Mouse (Mus musculus) midbrain, postnatal 0 days (tissue): ENCODE results near the gene Zdhhc16. TPM values are rescaled to one million over a fixed set of nuclear protein-coding genes. Genes with fewer than 3 reads are reported as not detected.

Experiments
- ATAC-seq: fragments of 200-750 bp; cut with Nextera tagmentation; 2 replicates; pipeline ENCODE4 v1.8.0; 2017; ENCODE audit warnings: moderate number of reproducible peaks, mild to moderate bottlenecking, moderate TSS enrichment, moderate library complexity; ENCODE audit not compliant: low FRiP score
- DNase-seq: peaks from one replicate; pipeline ENCODE4 v3.0.0-alpha.2; 2015; ENCODE audit warnings: low spot score
- H3K27ac ChIP-seq: fragments of 300-500 bp; sonication (generic); 2 replicates; pipeline ENCODE4 v1.5.1; 2014; ENCODE audit warnings: low read depth, mild to moderate bottlenecking, low read length, mixed read lengths
- H3K27me3 ChIP-seq: fragments of 300-500 bp; sonication (generic); 2 replicates; pipeline ENCODE4 v1.6.1; 2014; ENCODE audit warnings: low read length, control low read depth, mixed read lengths; ENCODE audit not compliant: insufficient read depth
- H3K36me3 ChIP-seq: fragments of 300-500 bp; sonication (generic); 2 replicates; pipeline ENCODE4 v1.6.1; 2014; ENCODE audit warnings: low read length, control low read depth, mixed read lengths; ENCODE audit not compliant: insufficient read depth
- H3K4me1 ChIP-seq: fragments of 300-500 bp; sonication (generic); 2 replicates; pipeline ENCODE4 v1.6.1; 2014; ENCODE audit warnings: mild to moderate bottlenecking, control low read depth, antibody characterized with exemption, low read length, mixed read lengths; ENCODE audit not compliant: insufficient read depth
- H3K4me2 ChIP-seq: fragments of 300-500 bp; sonication (generic); 2 replicates; pipeline ENCODE4 v1.6.1; 2014; ENCODE audit warnings: low read depth, mild to moderate bottlenecking, low read length, mixed read lengths; ENCODE audit not compliant: poor library complexity, severe bottlenecking
- H3K4me3 ChIP-seq: fragments of 300-500 bp; sonication (generic); 2 replicates; pipeline ENCODE4 v1.5.1; 2014; ENCODE audit warnings: low read depth, mild to moderate bottlenecking, low read length, moderate library complexity
- H3K9ac ChIP-seq: fragments of 300-500 bp; sonication (generic); replicated peaks from 2 replicates; pipeline ENCODE4 v1.6.1; 2014; ENCODE audit warnings: mild to moderate bottlenecking, low read length, moderate library complexity, mixed read lengths; ENCODE audit not compliant: poor library complexity, severe bottlenecking
- H3K9me3 ChIP-seq: fragments of 300-500 bp; sonication (generic); 2 replicates; pipeline ENCODE4 v1.6.1; 2016; ENCODE audit warnings: low read length, control low read depth
- CTCF ChIP-seq: IDR thresholded peaks from 2 replicates; pipeline ENCODE4 v1.5.1; 2016; ENCODE audit warnings: antibody characterized with exemption, mild to moderate bottlenecking
- WGBS: fragments of 180-500 bp; shearing (Covaris S2); extraction: QIAGEN DNeasy Blood & Tissue Kit; methylation state at CpG from one replicate; pipeline ENCODE4 v1.1.7; 2014; 5-methylcytosine and 5-hydroxymethylcytosine counted together
- polyA plus RNA-seq: library from polyadenylated mRNA; unstranded; fragments of >200 nt; fragmentation: Nextera tagmentation; extraction: Ambion mirVana; gene quantifications from 2 replicates; pipeline ENCODE4 v1.2.1, GENCODE M21; 2015
- total RNA-seq: library from RNA; depleted of rRNA; stranded (reverse); fragments of >200 nt; gene quantifications from 2 replicates; pipeline ENCODE4 v1.2.3, GENCODE M21; 2014; rRNA removed

The Zdhhc16 gene
- 49.2 and 61.9 TPM in 2 replicates for total RNA-seq
- polyA plus RNA-seq = 86.7 and 91.0 TPM in 2 replicates

DNA sequence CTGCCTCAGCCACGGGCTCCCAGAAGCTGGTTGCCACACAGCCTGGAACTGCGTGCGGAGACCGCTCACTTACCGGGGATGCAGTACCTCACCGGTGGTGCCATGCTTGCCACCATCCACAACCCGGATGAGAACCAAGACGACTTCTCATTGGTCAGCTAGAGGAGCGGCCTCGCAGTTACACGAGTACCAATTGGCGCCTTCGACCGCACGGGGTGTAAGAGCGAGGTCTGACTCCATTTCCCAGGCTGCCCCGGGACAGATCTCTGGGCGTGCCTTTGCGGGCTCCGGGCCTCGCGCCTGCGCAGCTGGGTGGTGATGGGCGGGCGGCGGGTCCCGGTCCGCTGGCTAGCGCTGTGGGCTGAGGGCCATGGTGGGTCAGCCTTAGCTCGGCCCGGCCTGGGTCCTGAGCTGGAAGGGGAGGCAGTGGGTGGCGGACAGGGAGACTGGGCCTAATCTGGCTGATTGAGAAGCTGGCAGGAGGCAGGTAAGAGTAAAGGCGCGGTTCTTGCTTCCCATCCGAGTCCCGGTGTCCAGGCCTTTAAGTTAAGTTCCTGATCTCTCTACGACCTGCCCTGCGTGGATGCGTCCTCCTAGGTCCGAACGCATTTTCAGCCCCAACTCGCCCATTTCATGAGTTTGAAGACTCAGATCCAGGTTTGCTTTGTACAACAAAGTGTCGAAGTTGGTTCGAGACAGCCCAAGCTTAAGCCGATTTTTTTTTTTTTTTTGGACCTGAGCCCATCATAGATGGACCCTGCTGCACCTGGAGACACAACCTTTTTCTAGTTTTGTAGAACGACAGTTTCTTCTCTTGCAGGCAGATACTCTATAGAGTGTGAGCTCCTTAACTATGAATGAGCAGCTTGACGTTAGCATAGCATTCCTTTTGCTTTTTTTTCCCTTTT lies at the start of gene Zdhhc16, which contains the start of gene Exosc1:
Zdhhc16 (plus strand) TSS at position 302 of the 908 bp plus-strand sequence.
Exosc1 (minus strand) TSS at position 245 of the 908 bp plus-strand sequence.
- Histone ChIP-seq H3K4me2 (peak within 1 kb of the TSS; percentile 86), H3K9me3 (no peaks in the 10 kb centered on the region), H3K9ac (peak within 1 kb of the TSS; percentile 72), H3K4me1 (peaks cover 7% of the 10 kb centered on the region; the same call in 1 of the 2 replicates), H3K27me3 (no peaks in the 10 kb centered on the region), H3K4me3 (peak within 1 kb of the TSS; percentile 85), H3K27ac (peak within 1 kb of the TSS; percentile 67), H3K36me3 (peaks cover 19% of the 10 kb centered on the region)
- DNase-seq (peak; percentile 99), ATAC-seq (peak; percentile 100)
- WGBS = under 1% methylated on average over 47 of the region's 47 CpGs
- TF ChIP-seq CTCF = no peak

DNA sequence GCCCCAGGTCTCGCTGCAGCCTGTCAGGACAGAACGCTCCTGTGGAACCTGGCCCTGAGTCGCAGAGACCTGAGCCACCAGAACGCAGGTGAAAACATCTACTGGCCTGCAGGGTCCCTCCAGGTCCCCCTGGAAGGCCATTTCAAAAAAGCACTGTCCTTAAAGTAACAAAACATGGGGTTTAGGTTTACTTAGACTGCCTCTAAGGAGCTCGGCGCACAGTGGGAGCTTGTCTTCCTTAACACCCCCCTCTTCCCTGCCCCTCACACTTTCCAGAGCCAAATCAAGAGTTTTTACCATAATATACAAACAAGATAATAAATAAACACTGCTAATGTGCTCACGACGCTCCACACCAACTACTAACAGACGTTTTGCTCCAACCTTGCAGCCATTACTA lies 49.4 kb upstream of the Zdhhc16 start:
- DNase-seq (no peak), ATAC-seq (no peak)
- no peak overlapping the region for H3K4me3 ChIP-seq
- H3K27me3 ChIP-seq = no peaks in the 10 kb centered on the region
- no peaks in the 10 kb centered on the region for H3K4me1 ChIP-seq
- H3K27ac ChIP-seq = no peak overlapping the region
- no peaks in the 10 kb centered on the region for H3K9me3 ChIP-seq
- WGBS = 95% methylated on average over 9 of the region's 9 CpGs
- H3K36me3 ChIP-seq = peaks cover 78% of the 10 kb centered on the region
- no peak overlapping the region for H3K9ac ChIP-seq
- no peak overlapping the region for H3K4me2 ChIP-seq
- TF ChIP-seq CTCF = no peak

GRCm38 (mm10) chr19:41888191-41888590 lies 45.1 kb upstream of the Zdhhc16 start:
- Histone ChIP-seq H3K4me3 (no peak overlapping the region), H3K9ac (no peak overlapping the region), H3K27me3 (no peaks in the 10 kb centered on the region), H3K36me3 (peaks cover 78% of the 10 kb centered on the region), H3K4me1 (no peaks in the 10 kb centered on the region), H3K9me3 (no peaks in the 10 kb centered on the region), H3K27ac (no peak overlapping the region), H3K4me2 (no peak overlapping the region)
- ATAC-seq = no peak
- TF ChIP-seq CTCF = no peak
- DNase-seq = no peak

DNA sequence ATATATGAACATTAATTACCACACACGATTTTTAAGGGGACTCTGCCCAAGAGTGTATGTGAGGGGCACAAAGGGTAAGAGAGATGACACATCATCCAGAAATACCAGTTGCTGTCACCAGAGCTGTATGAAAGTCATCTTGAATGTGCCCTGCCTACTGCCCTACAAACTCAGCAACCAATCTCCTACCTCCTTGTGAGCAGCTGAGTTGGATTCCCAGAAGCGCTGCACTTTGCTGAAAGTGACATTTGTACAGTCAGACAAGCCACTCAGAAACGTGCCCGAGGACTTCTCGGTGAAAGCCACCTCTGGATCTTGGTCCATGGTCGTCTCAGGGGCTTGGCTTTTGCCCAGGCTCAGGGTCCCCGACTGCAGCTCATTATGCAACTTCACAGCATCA lies 38.3 kb upstream of the Zdhhc16 start:
- 55% methylated on average over 7 of the region's 7 CpGs for WGBS
- peak overlapping the region; percentile 55; the same call in 1 of the 2 replicates for H3K9ac ChIP-seq

GRCm38 (mm10) chr19:41895460-41896318 lies 37.6 kb upstream of the Zdhhc16 start, which contains the start of gene Rrp12:
Rrp12 (minus strand) TSS chr19:41896173.
- 2% methylated on average over 46 of the region's 46 CpGs for WGBS
- peaks cover 10% of the 10 kb centered on the region; the same call in 1 of the 2 replicates for H3K36me3 ChIP-seq
- H3K27ac ChIP-seq = 0 out of 2 replicates have a peak within 1 kb of the TSS, but pooled peaks have one; percentile 28
- H3K27me3 ChIP-seq = no peaks in the 10 kb centered on the region
- TF ChIP-seq CTCF = no peak
- no peaks in the 10 kb centered on the region for H3K9me3 ChIP-seq
- peak; percentile 96 for DNase-seq
- H3K9ac ChIP-seq = peak within 1 kb of the TSS; percentile 55
- peak within 1 kb of the TSS; percentile 69 for H3K4me3 ChIP-seq
- peak within 1 kb of the TSS; percentile 71 for H3K4me2 ChIP-seq
- H3K4me1 ChIP-seq = peaks cover 6% of the 10 kb centered on the region; the same call in 1 of the 2 replicates
- peak; percentile 95 for ATAC-seq

More for the DNA sequence above, 38.3 kb upstream of the Zdhhc16 start:
- ATAC-seq (no peak), DNase-seq (no peak)
- Histone ChIP-seq H3K27ac (no peak overlapping the region), H3K27me3 (no peaks in the 10 kb centered on the region), H3K4me3 (peak overlapping the region; percentile 69), H3K4me2 (peak overlapping the region; percentile 71), H3K4me1 (peaks cover 6% of the 10 kb centered on the region; the same call in 1 of the 2 replicates), H3K36me3 (peaks cover 15% of the 10 kb centered on the region), H3K9me3 (no peaks in the 10 kb centered on the region)
- no peak for TF ChIP-seq CTCF
